Mouse (Mus musculus) CH12.LX (cell line): ENCODE results near the gene Kcnj1. TPM values are rescaled to one million over a fixed set of nuclear protein-coding genes. Genes with fewer than 3 reads are reported as not detected.

Experiments used
- DNase-seq: peaks from one replicate; pipeline ENCODE4 v3.0.0-alpha.2; 2013; ENCODE audit errors: extremely low read depth
- H3K27ac ChIP-seq: 2 replicates; pipeline ENCODE4 v1.5.1; 2012; ENCODE audit warnings: low read depth, mild to moderate bottlenecking, control low read depth, moderate library complexity; ENCODE audit not compliant: insufficient read depth
- H3K27me3 ChIP-seq: replicated peaks from 2 replicates; pipeline ENCODE3; 2012; ENCODE audit warnings: inconsistent platforms
- H3K36me3 ChIP-seq, 2 experiments: replicated peaks in 1 of 2; 2 replicates each; pipeline versions ENCODE3 to v1.6.1; 2012; ENCODE audit warnings: inconsistent platforms in 1 of 2, low read length in 1 of 2, mild to moderate bottlenecking in 1 of 2, mixed read lengths in 1 of 2, moderate library complexity in 1 of 2; ENCODE audit not compliant: control insufficient read depth in 1 of 2, insufficient read depth in 1 of 2
- H3K4me1 ChIP-seq, 2 experiments: 2 replicates each; pipeline ENCODE4 v1.6.1; 2012; ENCODE audit warnings: inconsistent platforms in 1 of 2, moderate library complexity in 1 of 2; ENCODE audit not compliant: insufficient read depth in 2 of 2, control insufficient read depth in 1 of 2
- H3K4me2 ChIP-seq: 2 replicates; pipeline ENCODE4 v1.6.1; 2012; ENCODE audit warnings: low read depth, mild to moderate bottlenecking, control low read depth; ENCODE audit not compliant: poor library complexity, insufficient read depth, severe bottlenecking
- H3K4me3 ChIP-seq, 3 experiments: fragments of 150-350 bp in 1 of 3; sonication (generic) in 1 of 3; replicated peaks in 1 of 3; 2 replicates each; pipeline versions ENCODE3 to v1.5.1; 2011 to 2012; ENCODE audit warnings: low read depth in 2 of 3, low read length in 2 of 3, mild to moderate bottlenecking in 2 of 3, moderate library complexity in 2 of 3, control low read depth in 1 of 3, improper control_type of control experiment in 1 of 3, inconsistent platforms in 1 of 3, mixed read lengths in 1 of 3; ENCODE audit not compliant: poor library complexity in 1 of 3
- H3K79me2 ChIP-seq: replicated peaks from 2 replicates; pipeline ENCODE4 v1.6.1; 2012; ENCODE audit warnings: mild to moderate bottlenecking, moderate library complexity; ENCODE audit not compliant: control insufficient read depth, poor library complexity, insufficient read depth, severe bottlenecking; ENCODE audit errors: extremely low read depth
- H3K9ac ChIP-seq: 2 replicates; pipeline ENCODE4 v1.6.1; 2012; ENCODE audit warnings: low read depth, mild to moderate bottlenecking, control low read depth, moderate library complexity; ENCODE audit not compliant: insufficient read depth
- H3K9me3 ChIP-seq: replicated peaks from 2 replicates; pipeline ENCODE3; 2012; ENCODE audit warnings: low read length, inconsistent platforms, mixed read lengths
- BHLHE40 ChIP-seq: IDR thresholded peaks from 2 replicates; pipeline ENCODE4 v1.6.1; 2011; ENCODE audit warnings: mild to moderate bottlenecking, low read depth, low read length, improper control_type of control experiment
- CTCF ChIP-seq, 2 experiments: IDR thresholded peaks in 1 of 2; conservative IDR thresholded peaks in 1 of 2; 2 replicates each; pipeline ENCODE4 v1.5.1; 2011 to 2012; ENCODE audit warnings: low read depth in 2 of 2, low read length in 2 of 2, improper control_type of control experiment in 1 of 2, inconsistent platforms in 1 of 2, mild to moderate bottlenecking in 1 of 2, moderate library complexity in 1 of 2
- EP300 ChIP-seq: IDR thresholded peaks from 2 replicates; pipeline ENCODE4 v1.6.1; 2011; ENCODE audit warnings: low read length, improper control_type of control experiment
- ETS1 ChIP-seq: conservative IDR thresholded peaks from 2 replicates; pipeline ENCODE4 v1.6.1; 2012; ENCODE audit warnings: low read depth, mild to moderate bottlenecking, inconsistent platforms, low read length, improper control_type of control experiment, moderate library complexity
- HCFC1 ChIP-seq: IDR thresholded peaks from 2 replicates; pipeline ENCODE4 v1.6.1; 2012; ENCODE audit warnings: low read depth, mild to moderate bottlenecking, inconsistent platforms, low read length, improper control_type of control experiment
- IRF4 ChIP-seq: IDR thresholded peaks from 2 replicates; pipeline ENCODE4 v1.6.1; 2014; ENCODE audit warnings: low read depth, mild to moderate bottlenecking, inconsistent platforms, low read length, improper control_type of control experiment
- JUN ChIP-seq: IDR thresholded peaks from 2 replicates; pipeline ENCODE4 v1.6.1; 2011; ENCODE audit warnings: low read depth, mild to moderate bottlenecking, low read length, improper control_type of control experiment, moderate library complexity; ENCODE audit not compliant: insufficient read depth
- JUND ChIP-seq: conservative IDR thresholded peaks from 2 replicates; pipeline ENCODE4 v1.6.1; 2011; ENCODE audit warnings: low read depth, low read length, improper control_type of control experiment
- MAFK ChIP-seq: IDR thresholded peaks from 2 replicates; pipeline ENCODE4 v1.6.1; 2011; ENCODE audit warnings: low read length, improper control_type of control experiment; ENCODE audit not compliant: insufficient replicate concordance
- MAZ ChIP-seq: IDR thresholded peaks from 2 replicates; pipeline ENCODE4 v1.6.1; 2012; ENCODE audit warnings: low read depth, mild to moderate bottlenecking, inconsistent platforms, low read length, improper control_type of control experiment, moderate library complexity
- MEF2A ChIP-seq: IDR thresholded peaks from 2 replicates; pipeline ENCODE4 v1.6.1; 2014; ENCODE audit warnings: low read depth, mild to moderate bottlenecking, inconsistent platforms, low read length, improper control_type of control experiment, borderline replicate concordance
- MXI1 ChIP-seq: IDR thresholded peaks from 2 replicates; pipeline ENCODE4 v1.6.1; 2011; ENCODE audit warnings: mild to moderate bottlenecking, low read depth, low read length, improper control_type of control experiment
- SMC3 ChIP-seq: IDR thresholded peaks from 2 replicates; pipeline ENCODE4 v1.6.1; 2011; ENCODE audit warnings: low read depth, low read length, improper control_type of control experiment
- TBP ChIP-seq: conservative IDR thresholded peaks from 2 replicates; pipeline ENCODE4 v1.6.1; 2011; ENCODE audit warnings: low read depth, low read length, improper control_type of control experiment
- TCF12 ChIP-seq: IDR thresholded peaks from 2 replicates; pipeline ENCODE4 v1.6.1; 2014; ENCODE audit warnings: low read depth, mild to moderate bottlenecking, inconsistent platforms, low read length, improper control_type of control experiment
- UBTF ChIP-seq: IDR thresholded peaks from 2 replicates; pipeline ENCODE4 v1.6.1; 2012; ENCODE audit warnings: low read depth, mild to moderate bottlenecking, inconsistent platforms, low read length, improper control_type of control experiment, moderate library complexity
- ZKSCAN1 ChIP-seq: IDR thresholded peaks from 2 replicates; pipeline ENCODE4 v1.6.1; 2012; ENCODE audit warnings: low read depth, inconsistent platforms, low read length, improper control_type of control experiment, borderline replicate concordance
- ZMIZ1 ChIP-seq: IDR thresholded peaks from 2 replicates; pipeline ENCODE4 v1.6.1; 2012; ENCODE audit warnings: low read depth, mild to moderate bottlenecking, inconsistent platforms, low read length, improper control_type of control experiment
- ZNF384 ChIP-seq: IDR thresholded peaks from 2 replicates; pipeline ENCODE4 v1.6.1; 2012; ENCODE audit warnings: low read depth, low read length, improper control_type of control experiment, inconsistent platforms
- dilution Hi-C: fragments of 300-500 bp; cut with MboI; formaldehyde crosslinking; loops from 2 replicates; pipeline ENCODE4 v1.14.3; 2020; ENCODE audit warnings: low sequenced_read_pairs; ENCODE audit not compliant: extremely low pct_unique_long_range_greater_than_20kb, extremely low pct_ligation_motif_present
- in situ Hi-C: fragments of 300-500 bp; cut with MboI; formaldehyde crosslinking; loops from 3 replicates; pipeline ENCODE4 v1.14.3; 2019; ENCODE audit warnings: low sequenced_read_pairs, low pct_ligation_motif_present, low pct_unique_long_range_greater_than_20kb, mixed read lengths
- polyA plus RNA-seq: library from polyadenylated mRNA; unstranded; fragments of >175 nt; gene quantifications from 2 replicates; pipeline ENCODE4 v1.2.1, GENCODE M21; 2012; ENCODE audit warnings: low read depth; ENCODE audit not compliant: insufficient read length
- total RNA-seq, 2 experiments: library from RNA; depleted of rRNA; stranded (reverse); fragments of 300-350 nt in 1 of 2; fragments of >200 nt in 1 of 2; gene quantifications; 2 replicates each; pipeline ENCODE4 v1.2.3; 2012 to 2014

Gene Kcnj1
- total and polyA plus RNA-seq, 3 experiments: 0.07 to 0.11 TPM; not detected in 1

DNA sequence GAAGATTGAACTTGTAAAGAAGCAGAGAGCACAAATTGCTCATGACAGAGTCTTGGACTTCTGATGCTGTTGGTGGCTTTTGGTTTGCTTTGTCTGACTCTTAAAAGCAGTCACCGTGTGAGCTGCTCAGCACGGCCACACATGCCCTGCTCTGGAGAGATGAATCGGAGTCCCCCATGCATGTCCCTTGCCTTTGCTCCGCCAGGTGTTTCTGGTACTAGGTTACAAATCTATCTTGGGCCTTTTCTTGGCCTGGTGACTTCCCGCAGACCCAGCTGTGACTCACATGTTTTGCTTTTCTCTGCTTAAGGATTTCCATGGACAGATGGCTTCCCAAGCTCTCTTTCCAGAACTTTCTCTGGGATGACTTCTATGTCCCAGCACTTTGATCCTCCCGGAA lies 1.4 kb downstream of the Kcnj1 start:
- Histone ChIP-seq H3K4me1 (peaks cover 15 to 53% of the 10 kb centered on the region in 2 experiments), H3K4me2 (no peak overlapping the region), H3K79me2 (no peaks in the 10 kb centered on the region), H3K36me3 (no peaks in the 10 kb centered on the region), H3K27ac (no peak overlapping the region), H3K4me3 (no peak overlapping the region), H3K9ac (no peak overlapping the region), H3K27me3 (no peaks in the 10 kb centered on the region), H3K9me3 (no peaks in the 10 kb centered on the region)
- in situ Hi-C loops (no loop called here), dilution Hi-C loops (no loop called here)
- DNase-seq: peak; percentile 62
- TF ChIP-seq IRF4 (no peak), MEF2A (peak; percentile 34; the same call in 1 of the 2 replicates), ETS1 (peak; percentile 46; the same call in 1 of the 2 replicates), MXI1 (no peak), HCFC1 (no peak), JUN (no peak), UBTF (peak; percentile 85; the same call in 1 of the 2 replicates), TBP (peak; percentile 86; the same call in 1 of the 2 replicates), EP300 (peak; percentile 38; the same call in 1 of the 2 replicates), TCF12 (no peak), MAFK (no peak), BHLHE40 (peak; percentile 32; the same call in 1 of the 2 replicates), JUND (no peak)

- no peak overlapping the region for H3K4me2 ChIP-seq
- H3K79me2 ChIP-seq: no peaks in the 10 kb centered on the region
- dilution Hi-C loops (no loop called here), in situ Hi-C loops (no loop called here)
- DNase-seq: no peak
- no peak for TF ChIP-seq MAFK
- TF ChIP-seq CTCF (conservative IDR thresholded peaks at IDR 0.05 in 1 of 2, IDR thresholded peaks at IDR 0.05 in 1 of 2; ENCODE audit: low read depth in 2 of 2, low read length in 2 of 2): no peak
- no peak for TF ChIP-seq BHLHE40
- TF ChIP-seq ZKSCAN1: no peak
- TF ChIP-seq SMC3: no peak
- TF ChIP-seq MAZ: no peak
- no peak for TF ChIP-seq ZMIZ1
- TF ChIP-seq MEF2A: no peak
- no peak for TF ChIP-seq ZNF384
- no peaks in the 10 kb centered on the region for H3K9me3 ChIP-seq
- no peaks in the 10 kb centered on the region for H3K36me3 ChIP-seq
- no peak overlapping the region for H3K9ac ChIP-seq
- no peak overlapping the region for H3K27ac ChIP-seq
- no peak overlapping the region for H3K4me3 ChIP-seq
- H3K4me1 ChIP-seq: peaks cover 6 to 33% of the 10 kb centered on the region in 2 experiments
- no peaks in the 10 kb centered on the region for H3K27me3 ChIP-seq
Observed at GRCm38 (mm10) chr9:32376031-32376430, 3.7 kb downstream of the Kcnj1 start.
